Mouse (Mus musculus): ENCODE measurements around the gene Fanca. TPM values are rescaled to one million over a fixed set of nuclear protein-coding genes. Genes with fewer than 3 reads are reported as not detected.
"Not testable (repeated sequence)": the region's sequence is repeated elsewhere in the genome, so short reads cannot be mapped to it uniquely, and the experiment has no call there.

The Fanca gene
- polyA plus RNA-seq, 1 experiment from 2014 or later, result 40.4 TPM

DNA sequence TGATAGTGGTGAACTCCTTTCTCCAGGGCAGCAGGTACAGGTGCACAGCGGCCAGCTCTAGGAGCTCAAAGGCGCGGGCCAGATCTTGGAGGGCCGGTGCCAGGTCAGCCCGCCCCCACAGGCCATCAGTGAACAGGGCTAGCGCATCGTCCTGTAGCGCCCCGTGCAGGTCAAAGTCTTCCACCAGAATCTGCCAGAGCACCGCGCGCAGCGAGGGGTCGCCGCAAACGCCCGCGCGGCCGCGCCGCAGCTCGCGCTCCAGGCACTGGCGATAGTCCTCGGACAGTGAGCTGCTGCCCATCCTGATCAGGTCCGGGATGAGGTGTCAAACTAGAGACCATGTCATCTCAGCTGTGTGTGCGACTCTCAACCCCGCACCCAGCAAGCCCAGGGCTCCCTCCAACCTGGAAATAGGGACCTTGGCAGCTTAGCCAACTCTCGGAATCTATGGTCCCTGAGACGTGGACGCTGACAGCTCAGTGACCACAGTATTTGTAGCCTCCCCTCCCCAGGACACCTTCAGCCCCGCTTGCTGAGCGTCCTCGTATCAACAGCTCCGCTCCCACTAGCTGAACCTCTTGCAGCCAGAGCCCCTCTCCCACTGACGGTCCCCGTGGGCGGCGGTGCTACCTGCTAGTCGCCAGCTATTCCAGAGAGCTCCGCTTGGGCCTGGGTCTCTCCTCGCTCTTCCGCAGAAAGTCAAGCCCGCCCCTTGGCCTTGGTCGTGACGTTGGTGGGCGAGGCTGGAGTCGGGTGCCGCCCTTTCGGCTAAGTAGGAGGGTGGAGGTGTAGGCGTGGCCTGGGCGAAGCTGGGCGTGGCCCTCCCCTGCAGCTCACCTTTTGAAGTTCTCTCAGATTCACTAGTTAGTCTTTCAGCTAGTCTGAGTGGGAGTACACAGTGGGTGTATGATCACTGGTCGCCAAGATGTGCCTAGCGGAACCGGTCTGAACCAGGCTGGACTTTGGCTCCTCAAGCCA lies 82.6 kb downstream of the Fanca start, which contains the start of gene Spata2l:
Spata2l (minus strand) TSS at position 714 of the 978 bp plus-strand sequence.
- 3% methylated on average over 57 of the region's 57 CpGs for WGBS
- Histone ChIP-seq H3K27ac (replicated peaks) (peak within 1 kb of the TSS; percentile 14), H3K4me1 (peaks cover 38% of the 10 kb centered on the region), H3K36me3 (peaks cover 4% of the 10 kb centered on the region; the same call in 1 of the 2 replicates), H3K9me3 (replicated peaks) (no peaks in the 10 kb centered on the region), H3K27me3 (ENCODE audit: low read depth, poor library complexity, severe bottlenecking) (peaks cover 49% of the 10 kb centered on the region), H3K4me3 (peak within 1 kb of the TSS; percentile 60)
- DNase-seq (ENCODE audit: low spot score), result peak; percentile 87

DNA sequence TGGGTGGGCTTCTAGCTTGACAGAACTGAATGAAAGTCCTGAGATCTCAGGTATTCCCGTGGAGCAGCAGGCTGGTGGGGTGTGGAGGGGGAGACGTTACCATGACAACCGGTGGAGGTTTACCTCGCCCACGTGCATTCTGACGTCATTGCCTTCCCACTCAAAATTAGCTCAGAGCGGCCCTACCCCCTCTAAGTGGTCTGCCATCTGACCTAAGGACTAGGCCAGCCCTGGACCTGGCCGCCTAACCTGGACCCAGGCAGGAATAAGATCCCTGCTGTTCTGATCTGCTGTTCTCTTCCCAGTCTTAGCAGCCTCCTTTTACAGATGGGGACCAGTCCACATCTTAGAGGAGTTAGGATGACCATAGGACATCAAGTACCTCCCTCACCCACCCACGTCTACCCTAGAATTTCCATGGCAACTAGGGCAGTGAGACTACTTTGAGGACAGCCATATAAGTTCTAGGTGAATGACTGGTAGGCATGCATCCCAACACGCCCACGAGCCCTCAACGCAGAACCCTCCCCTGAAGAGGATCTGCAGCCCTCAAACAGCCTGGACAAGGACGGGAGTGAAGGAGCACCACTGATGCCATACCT lies 83.4 kb downstream of the Fanca start:
- H3K36me3 ChIP-seq, result peaks cover 9% of the 10 kb centered on the region
- H3K4me1 ChIP-seq, result peaks cover 38% of the 10 kb centered on the region
- DNase-seq (ENCODE audit: low spot score), result no peak
- peak overlapping the region; percentile 14 for H3K27ac ChIP-seq (replicated peaks)
- no peaks in the 10 kb centered on the region for H3K9me3 ChIP-seq (replicated peaks)
- H3K4me3 ChIP-seq, result peak overlapping the region; percentile 60
- H3K27me3 ChIP-seq (ENCODE audit: low read depth, poor library complexity, severe bottlenecking), result peaks cover 49% of the 10 kb centered on the region
- WGBS, result 38% methylated on average over 13 of the region's 13 CpGs

DNA sequence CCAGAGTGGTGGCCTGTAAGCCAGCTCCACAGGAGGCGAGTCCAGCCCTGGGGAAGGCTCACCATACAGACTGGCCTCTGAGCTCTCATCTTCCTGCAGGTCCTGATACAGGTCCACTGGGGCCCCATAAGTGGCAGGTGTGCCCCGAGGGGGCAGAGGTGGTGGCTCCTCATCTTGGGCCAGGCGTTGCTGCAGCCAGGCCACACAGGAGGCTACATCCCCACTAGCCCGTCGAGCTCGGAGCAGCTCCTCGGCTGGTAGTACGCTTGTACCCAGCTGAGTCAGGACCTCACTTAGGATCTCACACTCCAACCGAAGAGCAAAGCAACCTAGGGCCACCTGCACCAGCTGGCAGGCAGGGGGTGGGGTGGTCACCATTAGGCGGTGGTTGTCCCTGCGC lies 84.6 kb downstream of the Fanca start:
- Histone ChIP-seq H3K9me3 (replicated peaks) (no peaks in the 10 kb centered on the region), H3K4me1 (peaks cover 38% of the 10 kb centered on the region), H3K27me3 (ENCODE audit: low read depth, poor library complexity, severe bottlenecking) (peaks cover 49% of the 10 kb centered on the region), H3K36me3 (peaks cover 21% of the 10 kb centered on the region), H3K27ac (replicated peaks) (no peak overlapping the region), H3K4me3 (no peak overlapping the region)
- DNase-seq (ENCODE audit: low spot score), result no peak
- WGBS, result 84% methylated on average over 11 of the region's 11 CpGs

DNA sequence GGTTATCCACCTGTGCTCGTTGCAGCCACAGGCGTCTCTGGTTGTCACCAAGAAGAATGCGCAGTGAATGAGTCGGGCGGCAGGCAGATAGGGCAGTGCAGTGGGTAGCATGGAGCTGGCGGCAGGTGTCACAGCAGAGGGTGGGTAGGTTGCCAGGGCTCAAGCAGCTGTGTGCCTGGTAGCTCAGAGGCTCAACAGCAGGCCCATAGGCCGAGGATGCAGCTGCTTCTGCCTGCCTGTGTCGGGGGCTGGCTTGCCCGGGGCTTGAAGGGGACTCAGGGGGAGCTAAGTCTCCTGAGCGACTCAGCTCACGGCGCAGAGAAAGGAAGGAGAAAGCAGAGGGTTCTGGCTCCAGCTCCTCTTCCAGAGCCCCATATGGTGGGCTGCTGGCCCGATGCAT lies 85.1 kb downstream of the Fanca start:
- Histone ChIP-seq H3K27me3 (ENCODE audit: low read depth, poor library complexity, severe bottlenecking) (peaks cover 49% of the 10 kb centered on the region), H3K4me3 (no peak overlapping the region), H3K27ac (replicated peaks) (no peak overlapping the region), H3K9me3 (replicated peaks) (no peaks in the 10 kb centered on the region), H3K4me1 (peaks cover 38% of the 10 kb centered on the region), H3K36me3 (peaks cover 26% of the 10 kb centered on the region)
- WGBS, result 61% methylated on average over 13 of the region's 13 CpGs
- DNase-seq (ENCODE audit: low spot score), result no peak

DNA sequence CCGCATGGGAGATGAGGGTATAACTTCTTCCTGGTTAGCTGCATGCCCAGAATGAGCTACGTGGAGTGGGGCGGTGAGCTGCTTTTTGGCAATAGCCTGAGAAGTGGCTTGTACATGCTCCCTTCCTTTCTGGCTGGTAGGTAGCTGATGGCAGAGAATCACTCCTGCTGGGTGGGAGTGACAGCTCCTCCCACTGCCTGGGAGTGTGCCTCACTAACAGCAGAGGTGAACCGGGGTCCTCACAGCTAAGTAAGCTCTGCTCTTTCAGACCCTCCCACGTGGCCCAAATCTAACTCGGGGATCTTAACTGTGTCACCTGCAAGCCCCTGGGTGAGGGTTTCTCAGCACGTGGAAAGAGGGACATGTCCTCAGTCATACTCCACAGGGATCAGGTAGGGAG lies 85.8 kb downstream of the Fanca start:
- H3K4me1 ChIP-seq, result peaks cover 38% of the 10 kb centered on the region

DNA sequence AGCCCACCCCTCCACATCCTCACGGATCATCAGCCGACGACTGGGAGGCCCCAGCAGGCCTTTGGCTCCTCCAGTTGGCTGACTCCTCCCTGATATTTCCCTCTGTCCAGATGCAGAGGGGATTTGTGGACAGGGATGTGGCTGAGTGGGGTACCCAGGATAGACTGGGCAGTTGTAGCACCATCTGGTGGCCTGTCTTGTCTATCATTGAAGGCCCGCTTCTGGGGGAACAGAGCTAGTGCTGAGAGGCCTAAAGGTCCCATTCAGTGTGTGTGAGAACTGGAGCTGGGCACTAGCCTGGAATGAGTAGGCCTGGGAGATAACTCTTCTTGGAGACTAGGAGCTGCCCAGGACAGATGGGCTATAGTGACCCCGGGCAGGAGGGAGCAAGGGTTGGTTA lies 86.6 kb downstream of the Fanca start:
- no peaks in the 10 kb centered on the region for H3K9me3 ChIP-seq (replicated peaks)
- H3K27me3 ChIP-seq (ENCODE audit: low read depth, poor library complexity, severe bottlenecking), result peaks cover 46% of the 10 kb centered on the region
- WGBS, result 63% methylated on average over 5 of the region's 5 CpGs
- H3K36me3 ChIP-seq, result peaks cover 41% of the 10 kb centered on the region
- no peak for DNase-seq (ENCODE audit: low spot score)
- peaks cover 33% of the 10 kb centered on the region for H3K4me1 ChIP-seq
- H3K4me3 ChIP-seq, result no peak overlapping the region
- H3K27ac ChIP-seq (replicated peaks), result no peak overlapping the region

More for the DNA sequence above, 85.8 kb downstream of the Fanca start:
- no peak overlapping the region for H3K4me3 ChIP-seq
- H3K27me3 ChIP-seq (ENCODE audit: low read depth, poor library complexity, severe bottlenecking), result peaks cover 49% of the 10 kb centered on the region
- no peak for DNase-seq (ENCODE audit: low spot score)
- no peak overlapping the region for H3K27ac ChIP-seq (replicated peaks)
- no peaks in the 10 kb centered on the region for H3K9me3 ChIP-seq (replicated peaks)
- peaks cover 33% of the 10 kb centered on the region for H3K36me3 ChIP-seq
- 43% methylated on average over 7 of the region's 7 CpGs for WGBS

DNA sequence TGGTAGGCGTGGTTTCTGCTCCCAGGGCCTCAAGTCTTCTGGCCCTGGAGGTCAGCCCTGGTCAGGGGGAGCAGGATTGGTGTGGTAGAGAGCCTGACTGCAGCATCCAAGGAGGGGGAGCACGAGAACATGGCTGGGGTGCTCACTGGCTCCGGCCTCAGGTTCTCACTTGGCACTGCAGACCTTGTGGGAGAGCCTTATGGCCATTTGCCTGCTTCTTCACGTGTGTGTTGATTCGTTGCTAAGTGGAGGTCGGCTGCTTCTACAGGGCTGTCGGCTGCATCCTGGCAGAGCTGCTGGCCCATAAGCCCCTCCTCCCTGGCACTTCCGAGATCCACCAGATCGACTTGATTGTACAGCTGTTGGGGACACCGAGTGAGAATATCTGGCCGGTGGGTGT lies 88.0 kb downstream of the Fanca start:
- DNase-seq (ENCODE audit: low spot score); H3K9me3 ChIP-seq (replicated peaks); H3K4me3 ChIP-seq; H3K27ac ChIP-seq (replicated peaks): not testable (repeated sequence)
- peaks cover 43% of the 10 kb centered on the region for H3K36me3 ChIP-seq
- H3K4me1 ChIP-seq, result peaks cover 26% of the 10 kb centered on the region
- WGBS, result 90% methylated on average over 11 of the region's 11 CpGs
- H3K27me3 ChIP-seq (ENCODE audit: low read depth, poor library complexity, severe bottlenecking), result peaks cover 32% of the 10 kb centered on the region

DNA sequence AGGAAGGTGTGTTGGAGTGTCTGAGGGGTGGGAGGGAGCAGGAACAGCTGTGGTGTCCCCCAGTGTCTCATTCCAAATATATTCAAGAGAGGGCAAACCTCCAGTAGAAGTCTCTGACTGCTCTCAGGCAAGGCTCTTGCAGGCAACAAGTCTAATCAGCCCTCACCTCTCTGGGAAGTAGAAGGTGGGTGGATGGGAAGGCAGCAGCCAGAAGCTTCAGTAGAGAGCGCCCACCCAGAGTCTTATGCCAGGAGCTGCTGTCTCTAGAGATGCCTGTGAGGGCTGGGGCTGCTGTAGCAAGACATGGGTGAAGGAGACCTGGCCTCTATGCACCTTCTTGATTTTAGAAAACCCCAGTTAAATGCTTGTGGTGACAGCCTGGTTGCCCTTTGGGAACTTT lies 90.0 kb downstream of the Fanca start:
- peaks cover 13% of the 10 kb centered on the region for H3K27me3 ChIP-seq (ENCODE audit: low read depth, poor library complexity, severe bottlenecking)
- WGBS, result 80% methylated on average over 1 of the region's 1 CpGs
- no peak overlapping the region for H3K4me3 ChIP-seq
- H3K36me3 ChIP-seq, result peaks cover 43% of the 10 kb centered on the region
- H3K27ac ChIP-seq (replicated peaks), result no peak overlapping the region
- DNase-seq (ENCODE audit: low spot score), result no peak
- no peaks in the 10 kb centered on the region for H3K9me3 ChIP-seq (replicated peaks)
- peaks cover 25% of the 10 kb centered on the region for H3K4me1 ChIP-seq

DNA sequence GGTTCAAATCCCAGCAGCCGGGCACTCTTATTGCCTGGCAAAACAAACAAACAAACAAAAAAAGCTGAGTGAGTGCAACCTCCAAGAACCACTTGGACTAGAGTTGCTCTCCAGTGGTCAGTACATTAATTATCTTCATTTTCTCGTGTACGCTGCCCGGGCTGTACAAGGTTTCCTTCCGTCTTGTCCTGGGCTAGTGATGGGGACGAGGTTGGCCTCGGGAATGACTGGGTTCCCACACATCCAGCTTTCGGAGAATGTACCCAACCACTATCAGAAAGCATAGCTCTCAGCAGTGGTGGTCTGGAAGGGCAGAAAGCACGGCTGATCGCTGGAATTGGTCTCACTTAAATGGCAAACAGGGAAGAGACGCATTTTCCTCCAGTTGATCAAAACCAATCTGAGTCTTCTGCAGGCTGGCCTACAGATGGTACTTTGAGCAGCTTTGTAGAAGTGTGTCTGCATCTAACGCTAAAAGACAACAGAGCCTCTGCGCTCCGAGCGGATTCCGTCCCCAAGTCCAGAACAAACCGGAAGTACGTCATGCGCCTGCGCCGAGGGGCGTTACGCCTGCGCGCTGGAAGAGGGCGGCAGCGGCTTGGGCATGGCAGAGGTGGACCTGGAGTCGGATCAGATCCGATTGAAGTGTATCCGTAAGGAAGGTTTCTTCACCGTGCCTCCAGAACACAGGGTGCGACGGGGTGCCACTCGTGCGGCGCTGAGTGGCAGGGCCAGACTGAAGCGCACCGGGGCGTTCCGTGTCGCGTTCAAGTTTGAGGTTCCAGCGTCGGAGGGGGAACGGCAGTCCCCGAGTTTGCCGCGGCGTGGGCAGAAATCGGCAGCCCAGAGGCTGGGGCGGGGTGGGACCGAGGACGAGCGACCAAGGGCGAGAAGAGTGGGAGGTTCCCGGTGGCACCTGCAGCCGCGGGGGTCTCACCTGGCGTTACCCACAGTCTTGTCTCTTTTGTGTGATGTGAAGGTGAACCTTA lies 93.8 kb downstream of the Fanca start, which contains the start of gene Cdk10:
Cdk10 (plus strand) TSS at position 565 of the 989 bp plus-strand sequence.
- peak; percentile 92 for DNase-seq (ENCODE audit: low spot score)
- no peaks in the 10 kb centered on the region for H3K27me3 ChIP-seq (ENCODE audit: low read depth, poor library complexity, severe bottlenecking)
- peaks cover 19% of the 10 kb centered on the region for H3K4me1 ChIP-seq
- 4% methylated on average over 59 of the region's 59 CpGs for WGBS
- peak within 1 kb of the TSS; percentile 95 for H3K4me3 ChIP-seq
- peaks cover 30% of the 10 kb centered on the region for H3K36me3 ChIP-seq
- peak within 1 kb of the TSS; percentile 90 for H3K27ac ChIP-seq (replicated peaks)
- H3K9me3 ChIP-seq (replicated peaks), result no peaks in the 10 kb centered on the region

DNA sequence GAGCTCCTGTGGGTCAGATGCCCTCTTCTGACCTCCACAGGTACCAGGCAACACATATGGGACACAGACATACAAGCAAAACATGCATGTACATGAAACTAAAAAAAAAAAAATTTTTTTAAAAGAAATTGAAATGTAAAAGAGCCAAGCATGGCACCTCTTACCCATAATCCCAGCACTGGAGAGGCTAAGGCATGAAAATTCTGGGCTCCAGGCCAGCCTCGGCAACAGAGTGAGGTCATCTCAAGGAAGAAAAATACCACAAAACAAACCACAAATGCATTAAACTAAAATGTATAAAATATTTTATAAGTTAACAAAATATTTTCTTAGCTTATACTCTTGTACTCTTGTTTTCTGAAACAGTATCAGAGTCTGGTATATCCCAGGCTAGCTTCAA lies 97.5 kb downstream of the Fanca start:
- no peak for DNase-seq (ENCODE audit: low spot score)
- no peaks in the 10 kb centered on the region for H3K9me3 ChIP-seq (replicated peaks)
- H3K4me1 ChIP-seq, result peaks cover 18% of the 10 kb centered on the region
- no peaks in the 10 kb centered on the region for H3K27me3 ChIP-seq (ENCODE audit: low read depth, poor library complexity, severe bottlenecking)
- no peaks in the 10 kb centered on the region for H3K36me3 ChIP-seq
- no peak overlapping the region for H3K4me3 ChIP-seq
- WGBS, result 93% methylated on average over 1 of the region's 1 CpGs
- H3K27ac ChIP-seq (replicated peaks), result no peak overlapping the region
